Mouse (Mus musculus) MEL-GATA-1-ER (cell line): ENCODE measurements at regions not wholly inside any gene's neighbourhood (a gene's known extent, or its start where the extent isn't known, plus 50 kb on each side); places are given as distances from the start of the nearest gene placed in this dataset.

Experiments used
- DNase-seq: peaks from one replicate; pipeline ENCODE4 v3.0.0-alpha.2; 2012; ENCODE audit warnings: low read depth; ENCODE audit errors: extremely low read depth

DNA sequence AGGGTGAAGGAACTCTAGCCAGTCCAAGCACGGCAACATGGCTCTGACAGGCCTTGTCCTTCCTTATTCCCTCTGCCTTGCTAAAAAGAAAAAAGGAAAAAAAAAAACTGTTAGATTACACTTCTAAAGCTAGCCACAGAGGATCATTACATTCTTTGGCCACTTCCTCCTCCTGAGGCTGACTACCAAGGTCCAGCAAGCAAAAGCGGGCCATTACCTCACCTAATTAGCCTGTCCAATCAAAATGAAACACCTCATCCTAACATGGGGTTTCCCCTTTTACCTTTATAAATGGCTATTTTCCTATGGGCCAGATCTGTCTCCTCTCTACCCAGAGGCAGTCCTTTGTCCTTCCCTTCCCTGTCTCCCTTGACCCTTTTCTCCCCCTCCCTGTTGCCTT, 102.2 kb downstream of the Pih1h3b start:
- DNase-seq = no peak

DNA sequence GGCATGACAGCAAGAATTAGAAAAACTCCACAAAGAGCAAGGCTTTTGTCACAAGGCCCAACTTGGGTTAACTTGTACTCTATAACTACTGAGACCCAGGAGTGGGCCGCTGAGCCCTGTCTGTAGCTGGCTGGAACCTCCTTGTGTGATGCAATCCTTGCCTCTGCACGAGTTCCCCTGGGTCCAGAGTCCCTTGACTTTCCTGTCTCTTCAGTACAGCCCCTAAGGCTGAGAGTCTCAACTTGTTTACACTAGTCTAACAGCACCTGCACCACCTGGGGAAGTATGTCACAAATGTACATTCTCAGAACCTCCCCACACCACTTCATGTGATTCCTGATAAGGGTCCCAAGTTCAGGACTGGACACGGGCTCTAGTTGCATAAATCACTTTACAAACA, 103.3 kb downstream of the Pih1h3b start:
- DNase-seq = no peak

DNA sequence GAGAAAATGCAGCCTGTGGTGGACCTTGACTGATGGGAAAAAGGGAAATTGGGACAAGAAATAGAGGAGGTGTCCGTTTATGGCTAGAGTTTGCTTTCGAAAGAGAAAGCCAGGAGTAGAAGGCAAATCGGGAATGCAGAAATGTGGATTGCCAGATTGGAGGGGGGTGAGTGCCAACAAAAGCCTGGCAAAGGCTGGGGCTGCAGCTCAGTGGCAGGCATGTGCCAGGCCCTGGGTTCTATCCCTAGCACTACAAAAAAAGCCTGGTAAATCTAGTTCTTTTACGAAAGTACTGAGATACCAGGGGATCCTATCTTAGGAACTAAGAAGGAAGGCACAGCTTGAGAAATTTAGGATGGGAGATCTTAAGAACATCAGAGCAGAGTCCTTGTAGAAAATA, 117.2 kb downstream of the Pih1h3b start:
- no peak for DNase-seq

- peak; percentile 24 for DNase-seq
These were observed 120.3 kb downstream of the Pih1h3b start for GRCm38 (mm10) chrX:140183003-140183402.

DNA sequence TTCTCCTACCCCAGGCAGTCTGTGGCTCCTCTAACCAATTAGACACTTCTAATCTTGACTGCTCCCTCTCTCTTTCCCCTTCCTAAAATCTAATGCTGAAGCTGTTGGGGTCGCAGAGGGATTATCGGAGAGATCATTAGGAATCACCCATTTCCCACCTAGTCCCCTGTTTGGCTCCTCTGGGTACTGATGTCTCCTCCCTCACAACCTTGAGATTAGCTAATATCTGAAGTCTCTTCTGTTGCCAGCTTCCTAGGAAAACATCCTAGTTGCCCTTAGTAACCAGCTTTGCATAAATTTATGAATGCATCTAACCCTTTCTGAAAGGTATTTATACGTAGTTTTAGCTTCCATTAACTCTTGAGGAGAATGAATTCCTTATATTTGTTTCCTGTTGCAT, 138.4 kb upstream of the Frmpd3 start:
- no peak for DNase-seq

DNA sequence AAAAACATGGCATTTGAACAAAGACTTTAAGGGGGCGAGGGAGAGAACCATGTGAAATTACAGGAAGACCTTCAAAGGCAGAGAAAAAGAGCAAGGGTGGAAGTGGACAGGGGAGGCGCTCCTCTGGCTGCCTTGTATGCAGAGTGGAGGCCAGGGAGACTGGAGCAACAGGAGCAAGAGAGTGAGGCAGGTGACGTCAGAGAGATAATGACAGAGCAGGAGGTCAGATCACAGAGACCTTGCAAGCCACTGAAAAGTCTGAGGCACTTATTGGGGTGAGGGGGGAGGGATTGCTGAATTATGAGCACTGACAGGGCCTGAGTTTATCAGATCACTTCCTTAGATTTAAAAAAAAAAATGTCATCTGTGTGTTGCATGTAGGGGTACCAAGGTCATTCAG, 133.3 kb upstream of the Frmpd3 start:
- DNase-seq = no peak

GRCm38 (mm10) chrX:140212644-140213361, 129.3 kb upstream of the Frmpd3 start:
- no peak for DNase-seq

- no peak for DNase-seq
These were observed 127.7 kb upstream of the Frmpd3 start for GRCm38 (mm10) chrX:140214198-140214849.

DNA sequence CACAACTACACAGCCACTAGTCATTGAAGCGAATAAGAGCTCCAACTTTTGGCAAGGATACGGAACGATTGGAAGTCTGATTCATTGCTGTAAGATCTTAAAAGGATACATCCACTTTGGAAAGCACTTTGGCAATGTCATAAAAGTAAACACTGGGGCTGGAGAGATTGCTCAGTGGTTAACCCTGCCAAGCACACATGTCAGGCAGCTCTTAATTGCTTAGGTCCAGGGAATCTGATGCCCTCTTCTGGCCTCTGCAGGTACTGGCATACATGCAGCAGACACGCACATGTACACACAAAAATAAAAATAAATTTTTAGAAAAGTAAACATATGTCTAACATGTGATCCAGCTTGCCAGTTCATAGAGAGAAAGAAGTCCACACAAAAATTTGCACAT, 86.3 kb upstream of the Frmpd3 start:
- no peak for DNase-seq

GRCm38 (mm10) chrX:140269742-140270457, 72.2 kb upstream of the Frmpd3 start:
- no peak for DNase-seq

DNA sequence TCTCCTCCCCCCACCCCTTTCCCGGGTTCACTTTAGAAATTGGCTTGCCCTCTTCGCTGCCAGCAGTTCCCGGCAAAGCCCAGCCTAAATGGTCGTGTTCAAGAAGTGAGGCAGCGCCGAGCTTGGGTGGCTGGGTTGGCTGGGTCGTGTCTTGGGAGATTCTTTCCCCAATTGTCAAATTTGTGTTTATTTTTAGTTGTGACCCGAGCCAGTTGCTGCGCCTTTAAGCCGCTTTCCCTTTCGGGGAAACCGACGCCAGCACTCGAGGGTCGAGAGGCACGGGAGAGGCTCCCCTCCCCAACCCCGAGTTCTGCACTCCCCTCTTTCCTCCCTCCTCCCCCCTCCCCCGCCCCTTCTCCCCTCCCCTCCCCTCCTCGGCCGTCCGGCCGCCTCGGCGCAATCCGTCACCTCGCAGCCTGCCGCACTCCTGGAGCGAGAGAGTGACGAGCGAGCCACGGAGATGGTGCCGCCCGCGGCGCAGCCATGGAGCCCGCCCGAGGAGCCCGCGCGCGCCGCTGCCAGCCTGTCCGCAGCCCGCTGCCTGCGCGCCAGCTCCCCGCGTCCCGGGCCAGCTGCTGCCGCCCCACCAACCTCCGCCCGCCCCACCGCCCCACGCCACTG, 64.6 kb upstream of the Frmpd3 start:
- no peak for DNase-seq

- no peak for DNase-seq
These were observed 63.9 kb upstream of the Frmpd3 start for GRCm38 (mm10) chrX:140277978-140278729.

DNA sequence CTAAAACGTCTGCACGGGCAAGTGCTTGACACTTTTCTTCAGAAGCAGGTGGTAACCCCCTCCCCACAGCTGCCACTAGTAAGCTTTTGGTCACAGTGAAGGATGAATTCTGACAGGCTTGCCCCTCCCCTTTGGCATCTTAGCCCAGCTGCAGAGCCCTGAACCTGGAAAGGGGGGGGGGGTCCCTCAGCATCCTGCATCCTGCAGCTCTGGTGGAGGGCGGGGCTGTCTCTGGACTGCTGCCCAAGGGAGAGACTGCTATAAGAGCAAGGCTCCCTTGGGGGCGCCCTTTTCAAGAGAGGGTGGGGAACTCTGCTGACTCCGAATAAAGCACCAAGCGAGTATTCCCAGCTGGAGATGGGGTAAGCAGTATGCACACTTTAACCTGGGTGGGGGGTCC, 62.8 kb upstream of the Frmpd3 start:
- DNase-seq = no peak

DNA sequence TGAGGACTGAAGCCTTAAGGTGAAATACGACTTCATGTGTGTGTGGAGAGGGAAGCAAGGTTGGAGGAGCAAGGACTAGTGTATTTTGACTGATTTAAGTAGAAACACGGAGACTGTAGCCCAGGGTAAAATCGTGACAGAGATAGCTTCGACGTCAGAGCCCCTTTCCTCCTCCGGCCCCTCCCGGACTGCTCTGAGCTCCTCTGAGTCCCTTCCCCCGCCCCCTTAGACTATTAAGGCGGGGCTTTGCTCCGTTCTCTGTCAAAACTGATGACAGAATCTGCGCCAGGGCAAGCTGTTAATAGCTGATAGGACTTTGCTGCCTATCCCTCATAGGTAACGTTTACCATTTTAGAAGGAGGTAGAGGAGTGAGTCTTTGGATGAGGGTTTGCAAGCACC, 62.0 kb upstream of the Frmpd3 start:
- DNase-seq = peak; percentile 27
